Mouse (Mus musculus) ovary, adult 18-20 months (tissue): ENCODE results near the gene Fbrsl1.
"Not testable (repeated sequence)": the region's sequence is repeated elsewhere in the genome, so short reads cannot be mapped to it uniquely, and the experiment has no call there.

Experiments used
- DNase-seq: peaks from one replicate; pipeline ENCODE4 v3.0.0; 2022; ENCODE audit warnings: low spot score, mixed read lengths

The Fbrsl1 gene

DNA sequence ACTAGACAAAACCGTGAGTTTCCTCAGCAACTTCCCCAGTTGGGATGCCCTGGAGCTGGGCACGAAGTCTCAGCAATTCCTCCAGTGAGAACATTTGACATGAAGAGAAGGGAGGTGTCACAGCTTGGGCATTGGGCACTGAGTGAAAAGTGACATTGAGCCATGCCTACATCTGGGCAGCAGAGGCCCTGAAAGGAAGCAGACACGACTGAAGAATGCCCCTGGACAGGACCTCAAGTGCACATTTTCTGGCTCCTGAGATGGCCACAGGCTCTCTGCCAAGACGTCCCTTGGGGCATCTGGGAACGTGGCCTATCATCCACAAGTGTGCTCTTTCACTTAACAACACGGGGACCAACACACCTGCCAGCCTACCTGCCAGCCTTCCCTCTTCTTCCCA lies 991 bp upstream of the Fbrsl1 start:
- no peak for DNase-seq

DNA sequence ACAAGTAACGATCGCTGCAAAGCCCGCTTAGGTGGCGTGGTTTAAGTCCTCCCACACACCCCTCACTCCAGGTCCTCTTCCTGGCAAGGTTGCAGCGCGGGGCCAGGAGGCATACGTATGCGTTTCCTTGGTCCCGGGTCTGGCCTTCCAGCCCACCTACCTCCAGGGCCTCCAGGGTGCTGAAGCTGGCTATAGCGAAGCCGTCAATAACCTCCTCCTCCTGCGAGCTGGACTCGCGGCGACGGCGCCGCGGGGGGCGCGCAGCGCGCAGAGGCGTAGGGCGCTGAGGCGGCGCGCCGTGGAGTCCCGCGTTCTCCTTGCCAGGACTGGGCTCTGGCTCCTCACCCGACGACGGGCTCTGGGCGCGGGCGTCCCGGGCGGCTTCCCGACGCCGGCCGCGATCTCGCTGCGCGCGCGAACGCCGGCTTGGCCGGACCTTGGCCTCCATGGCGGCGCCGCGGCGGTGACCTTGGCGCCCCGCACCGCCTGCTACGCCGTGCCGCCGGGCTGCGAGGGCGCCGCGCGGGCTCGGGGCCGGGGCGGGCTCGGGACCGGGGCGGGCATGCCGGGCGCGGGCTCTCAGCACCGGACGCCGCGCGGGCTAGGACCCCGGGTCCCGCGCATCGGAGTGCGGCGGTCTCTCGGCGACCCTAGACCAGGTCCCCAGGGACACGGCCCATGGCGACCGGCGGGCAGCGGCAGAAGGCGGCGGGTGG lies 425 bp downstream of the Fbrsl1 start:
- DNase-seq, result no peak

DNA sequence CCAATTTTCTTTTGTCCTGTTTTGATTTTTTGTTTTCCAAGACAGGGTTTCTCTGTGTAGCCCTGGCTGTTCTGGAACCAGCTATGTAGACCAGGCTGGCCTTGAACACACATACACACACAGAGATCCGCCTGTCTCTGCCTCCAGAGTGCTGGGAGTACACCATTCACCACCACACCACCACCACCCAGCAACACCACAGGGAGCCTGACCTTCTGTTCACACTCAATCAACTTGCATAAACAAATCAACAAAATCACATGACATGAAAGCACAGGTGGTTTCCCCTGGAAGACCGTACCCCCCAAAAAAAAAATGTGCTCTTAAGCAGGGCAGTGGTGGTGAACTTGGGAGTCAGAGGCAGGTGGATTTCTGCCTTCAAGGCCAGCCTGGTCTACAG lies 3.8 kb downstream of the Fbrsl1 start:
- no peak for DNase-seq

DNA sequence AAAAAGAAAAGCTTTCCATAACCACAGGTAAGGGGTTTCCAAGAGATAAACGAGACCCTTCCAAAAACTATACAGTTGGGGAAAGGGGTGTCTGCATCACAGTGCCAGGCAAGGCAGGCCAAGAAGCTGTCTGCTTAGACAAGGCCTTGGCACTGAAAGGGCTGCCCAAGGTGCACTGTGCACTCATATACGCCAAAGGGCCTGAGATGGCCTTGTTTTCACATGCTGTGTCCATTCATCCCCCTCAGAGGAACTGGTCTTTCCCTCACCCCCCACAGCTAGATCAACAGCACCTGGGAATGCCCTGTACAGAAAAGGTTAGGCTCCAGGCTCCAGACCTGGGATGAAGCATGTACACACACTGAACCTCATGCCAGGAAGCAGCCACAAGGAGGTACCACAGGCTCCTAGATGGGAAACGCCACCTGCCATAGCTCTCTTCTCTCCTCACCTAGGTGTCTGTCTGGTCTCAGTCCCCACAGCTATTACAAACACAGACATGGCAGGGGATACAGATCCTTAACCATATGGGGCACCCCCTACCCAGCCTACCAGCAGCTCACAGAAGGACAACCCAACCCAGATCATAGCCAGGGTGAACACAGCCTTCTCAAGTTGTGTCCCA lies 5.2 kb downstream of the Fbrsl1 start:
- no peak for DNase-seq

DNA sequence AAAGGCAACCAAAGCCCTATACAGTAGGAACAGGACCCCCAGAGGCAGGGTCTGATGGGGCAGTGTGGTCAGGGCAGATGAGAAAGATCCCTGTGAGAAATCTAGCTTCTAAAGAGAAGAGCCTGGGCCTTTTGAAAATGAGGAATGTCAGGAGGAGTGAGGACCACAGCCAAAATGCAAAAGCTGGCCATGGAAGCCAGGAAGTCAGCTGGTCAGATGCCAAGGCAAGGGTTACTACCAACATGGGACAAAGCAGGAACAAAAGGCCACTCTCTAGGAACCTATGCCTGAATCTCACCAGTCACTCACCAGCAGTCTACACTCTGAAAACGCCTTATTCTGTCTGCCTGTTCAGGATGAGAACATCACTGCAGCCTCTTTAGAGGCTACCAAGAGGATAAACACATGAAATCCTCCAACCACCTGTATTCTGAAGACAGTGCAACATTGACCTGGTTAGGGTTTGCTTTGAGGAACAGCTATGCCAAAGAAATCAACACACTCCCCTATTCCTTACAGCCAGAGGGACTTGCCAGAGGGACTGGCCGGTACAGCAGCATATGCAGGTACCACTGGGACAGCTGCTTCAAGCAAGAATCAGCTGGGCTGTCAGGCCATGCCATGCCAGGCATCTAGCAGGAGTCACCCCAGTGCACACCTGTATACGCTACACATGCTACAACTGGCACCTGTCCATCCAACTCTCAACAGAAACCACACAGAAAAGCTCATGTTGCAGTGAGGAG lies 8.6 kb downstream of the Fbrsl1 start:
- DNase-seq, result no peak

DNA sequence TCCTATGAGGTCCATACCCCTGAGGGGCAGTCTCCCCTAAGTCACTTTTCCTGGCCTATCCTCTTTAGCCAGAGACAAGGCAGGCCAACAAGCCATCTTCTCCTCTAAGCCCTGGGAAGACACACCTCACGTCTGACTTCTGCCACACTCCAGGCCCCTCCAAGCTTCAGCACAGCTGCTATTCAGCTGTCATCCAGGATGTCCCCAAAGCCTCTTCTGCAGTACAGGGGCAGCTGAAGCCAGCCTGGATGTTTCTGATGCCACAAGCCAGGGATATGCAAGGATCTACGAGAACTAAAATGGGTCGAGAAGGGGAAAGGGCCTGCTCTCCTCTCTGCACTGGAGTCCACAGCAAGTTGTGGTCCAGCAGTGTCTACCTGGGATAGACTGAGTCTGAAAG lies 9.7 kb downstream of the Fbrsl1 start:
- no peak for DNase-seq

DNA sequence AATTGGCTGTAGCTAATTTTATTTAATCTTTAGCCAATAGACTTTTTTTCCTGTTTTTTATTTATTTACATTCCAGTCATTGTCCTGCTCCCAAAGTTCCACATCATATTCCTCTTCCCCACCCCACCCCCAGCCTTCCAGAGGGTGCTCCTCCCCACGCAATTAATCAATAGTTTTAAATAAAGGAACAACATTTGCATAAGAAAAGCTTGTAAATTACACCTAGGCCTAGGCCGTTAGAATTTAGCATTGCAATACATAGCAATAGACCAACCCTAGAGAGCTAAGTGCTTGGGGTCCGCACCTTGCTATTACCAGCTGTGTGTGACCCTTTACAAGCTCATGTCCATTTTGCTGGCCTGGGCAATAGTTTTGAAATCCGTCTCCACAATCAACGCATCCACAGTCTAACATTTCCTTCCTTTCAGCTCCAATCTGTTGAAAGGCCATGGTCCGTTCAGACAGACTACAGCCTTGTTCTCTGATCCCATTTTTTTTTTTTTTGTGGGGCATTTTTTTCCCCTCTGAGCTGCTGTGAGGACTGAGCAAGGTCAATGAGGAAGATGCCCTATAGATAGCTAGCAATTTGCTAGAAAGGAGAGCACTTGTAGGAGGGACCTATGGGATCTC lies 10.6 kb downstream of the Fbrsl1 start:
- no peak for DNase-seq

DNA sequence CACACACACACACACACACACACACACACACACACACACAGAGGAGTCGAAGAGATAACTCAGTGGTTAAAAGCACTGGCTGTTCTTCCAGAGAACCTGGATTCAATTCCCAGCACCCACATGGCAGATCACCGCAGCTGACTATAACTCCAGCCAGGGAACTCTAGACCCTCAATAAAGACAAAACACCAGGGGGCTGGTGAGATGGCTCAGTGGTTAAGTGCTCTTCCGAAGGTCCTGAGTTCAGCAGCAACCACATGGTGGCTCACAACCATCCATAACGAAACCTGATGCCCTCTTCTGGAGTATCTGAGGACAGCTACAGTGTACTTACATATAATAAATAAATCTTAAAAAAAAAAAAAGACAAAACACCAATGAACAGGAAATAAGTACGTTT lies 12.1 kb downstream of the Fbrsl1 start:
- not testable (repeated sequence) for DNase-seq

DNA sequence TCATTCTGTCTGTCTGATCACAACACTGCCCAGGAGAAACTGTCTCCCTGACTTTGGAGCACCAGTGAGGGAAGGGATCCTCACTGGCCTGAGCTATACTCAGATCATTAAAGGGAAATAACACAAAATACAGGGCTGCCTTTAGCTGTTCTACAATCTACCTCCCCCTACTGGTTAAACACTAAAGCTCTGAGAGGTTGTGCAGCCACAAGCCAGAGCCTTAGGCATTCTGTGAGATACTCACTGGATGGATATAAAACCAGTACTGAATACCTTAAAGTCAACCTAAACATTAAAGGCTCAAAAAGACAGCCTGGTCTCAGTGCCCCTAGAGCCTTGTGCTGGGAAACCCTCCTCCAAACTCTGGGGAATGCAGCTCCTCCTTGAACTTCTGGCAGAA lies 13.5 kb downstream of the Fbrsl1 start:
- no peak for DNase-seq

DNA sequence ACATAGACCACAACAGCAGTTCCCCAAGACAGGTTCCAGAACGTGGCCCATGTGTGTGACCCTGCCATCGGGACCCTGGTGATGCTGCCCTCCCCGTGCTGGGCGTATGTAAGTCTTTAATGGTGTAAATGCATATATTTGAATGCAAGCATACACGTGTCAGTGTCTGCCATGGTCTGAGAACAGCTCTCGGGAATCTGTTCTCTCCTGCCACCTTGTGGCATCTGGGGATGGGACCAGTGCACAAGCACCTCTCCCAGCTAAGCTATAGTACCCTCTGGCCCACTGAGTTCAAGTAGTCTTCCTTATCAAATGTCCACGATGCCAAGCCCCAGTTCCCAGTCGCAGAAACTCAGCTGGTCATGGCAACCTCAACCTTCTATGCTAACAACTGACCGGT lies 19.3 kb downstream of the Fbrsl1 start:
- no peak for DNase-seq

DNA sequence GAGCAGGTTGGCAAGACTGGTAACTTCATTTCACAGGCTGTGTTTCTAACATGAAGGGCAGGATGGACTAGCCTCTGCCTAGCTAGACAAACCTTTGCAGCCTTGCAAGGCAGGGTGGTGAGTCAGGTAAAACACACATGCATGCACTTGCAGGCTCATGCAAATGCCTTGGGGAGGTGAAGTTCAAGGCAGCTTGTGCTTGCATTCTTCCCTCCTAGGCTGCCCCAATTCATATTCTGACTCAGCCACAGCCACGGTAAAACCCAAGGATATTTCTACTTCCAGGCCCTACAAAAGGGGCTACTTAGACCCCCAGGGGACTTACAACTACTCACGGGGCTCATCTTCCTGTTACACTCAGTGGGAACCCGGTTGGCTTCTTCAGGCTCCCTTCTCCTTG lies 20.0 kb downstream of the Fbrsl1 start:
- no peak for DNase-seq

DNA sequence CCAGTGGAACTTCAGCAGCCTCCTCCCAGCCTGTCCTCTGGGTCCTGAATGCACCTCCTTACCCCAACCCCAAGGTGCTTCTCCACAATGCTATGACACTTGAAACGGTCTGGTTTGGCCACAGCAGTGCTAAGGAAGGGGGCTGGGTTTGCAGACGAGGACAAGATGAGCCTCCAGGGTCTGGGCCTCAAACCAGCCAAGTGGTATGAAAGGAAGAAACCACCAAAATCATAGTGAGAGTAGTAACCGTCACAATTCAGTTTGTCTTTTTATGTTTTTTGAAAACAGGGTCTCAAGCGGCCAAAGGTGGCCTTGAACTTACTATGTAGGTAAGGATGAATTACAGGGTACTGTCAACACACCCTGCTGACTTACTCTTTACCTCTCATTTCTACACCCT lies 23.1 kb downstream of the Fbrsl1 start:
- DNase-seq, result no peak

DNA sequence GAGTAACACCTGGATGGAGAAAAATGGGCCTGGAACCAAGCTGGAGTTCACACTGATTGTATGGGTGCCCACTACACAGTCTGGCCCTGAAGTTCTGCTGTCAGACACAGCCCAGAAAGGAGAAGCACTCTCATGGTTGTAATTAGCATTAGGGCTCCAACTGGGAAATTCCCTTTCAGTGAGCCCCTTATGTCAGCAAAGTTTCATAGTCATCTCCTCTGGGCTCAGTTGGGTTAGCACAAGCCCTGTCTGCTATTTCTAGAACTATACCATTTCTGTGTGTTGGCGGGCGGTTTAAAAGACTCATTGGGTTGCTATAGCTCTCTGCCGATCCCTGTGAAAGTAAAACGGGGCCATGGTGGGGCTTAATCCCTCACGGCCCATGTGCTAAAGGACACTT lies 24.1 kb downstream of the Fbrsl1 start:
- DNase-seq, result no peak

DNA sequence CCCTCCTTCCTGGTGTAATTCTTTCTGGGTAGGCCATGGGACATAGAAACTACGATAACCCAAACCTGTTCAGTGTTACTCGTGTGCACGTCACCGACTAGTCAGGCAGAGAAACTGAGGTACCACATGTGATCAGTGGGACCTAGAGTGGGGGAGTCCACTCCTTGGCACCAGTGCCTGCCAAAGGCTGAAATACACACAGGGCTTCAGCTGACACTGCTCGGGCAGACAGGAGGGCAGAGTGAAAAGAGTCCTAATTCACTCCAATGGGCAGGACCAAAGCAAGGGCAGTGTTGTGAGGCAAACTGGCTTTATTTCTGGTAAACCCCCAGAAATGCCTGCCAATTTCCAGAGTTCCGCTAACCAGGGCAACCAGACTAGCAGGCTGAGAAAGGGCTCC lies 26.9 kb downstream of the Fbrsl1 start:
- DNase-seq, result no peak

DNA sequence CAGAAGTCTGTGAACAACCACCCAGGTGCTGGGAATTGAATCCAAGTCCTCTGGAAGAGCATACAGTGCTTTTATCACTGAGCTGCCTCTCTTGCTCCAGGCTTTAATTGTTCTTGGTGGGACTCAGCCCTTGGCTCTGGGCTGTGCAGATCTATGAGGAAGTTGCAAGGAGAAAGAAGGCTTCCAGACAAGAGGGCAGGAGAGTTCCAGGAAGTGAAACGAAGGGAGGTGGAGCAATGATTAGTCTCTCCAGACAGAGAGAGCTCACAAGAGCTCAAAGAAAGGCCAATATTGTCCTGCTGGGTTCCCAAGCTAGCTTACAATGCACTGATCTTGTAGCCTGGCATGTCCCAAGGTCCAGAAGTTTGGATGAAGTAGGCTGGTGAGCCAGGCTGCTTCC lies 27.4 kb downstream of the Fbrsl1 start:
- no peak for DNase-seq

DNA sequence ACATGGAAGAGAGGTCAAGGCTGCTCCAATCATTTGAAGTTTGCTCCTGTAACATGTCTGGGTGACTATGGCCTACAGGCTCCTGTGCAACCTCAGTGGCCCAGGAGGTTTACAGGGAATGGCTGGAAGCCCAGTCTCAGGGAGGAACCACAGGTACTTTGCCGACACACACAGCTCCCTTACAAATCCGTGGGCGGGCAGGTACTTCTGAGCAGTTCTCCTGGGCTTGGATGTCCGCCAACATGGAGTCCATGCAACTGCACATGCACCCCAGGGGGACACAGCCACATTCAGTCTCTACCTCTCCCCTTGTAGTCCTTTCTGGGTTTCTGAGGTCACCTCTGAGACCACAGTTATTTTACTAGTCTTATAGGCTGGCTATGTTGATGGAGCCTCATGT lies 28.1 kb downstream of the Fbrsl1 start:
- DNase-seq, result no peak

DNA sequence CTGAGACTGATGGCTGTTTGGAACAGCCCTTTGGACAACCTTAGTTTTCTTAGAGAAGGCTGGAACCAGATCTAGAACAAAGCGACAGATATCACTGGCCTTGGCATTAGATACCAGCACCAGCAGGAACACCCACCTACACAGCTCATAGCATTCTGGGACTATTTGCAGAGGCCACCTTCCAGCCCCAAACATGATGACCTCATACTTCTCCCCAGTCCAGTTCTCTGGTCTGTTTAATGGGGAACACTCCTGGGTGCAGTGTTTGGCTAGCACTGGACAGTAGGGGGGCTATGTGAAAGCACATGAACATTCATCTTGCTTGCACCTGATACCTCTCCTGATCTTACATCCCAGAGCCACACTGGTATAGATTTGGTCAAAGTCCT lies 29.8 kb downstream of the Fbrsl1 start:
- no peak for DNase-seq

DNA sequence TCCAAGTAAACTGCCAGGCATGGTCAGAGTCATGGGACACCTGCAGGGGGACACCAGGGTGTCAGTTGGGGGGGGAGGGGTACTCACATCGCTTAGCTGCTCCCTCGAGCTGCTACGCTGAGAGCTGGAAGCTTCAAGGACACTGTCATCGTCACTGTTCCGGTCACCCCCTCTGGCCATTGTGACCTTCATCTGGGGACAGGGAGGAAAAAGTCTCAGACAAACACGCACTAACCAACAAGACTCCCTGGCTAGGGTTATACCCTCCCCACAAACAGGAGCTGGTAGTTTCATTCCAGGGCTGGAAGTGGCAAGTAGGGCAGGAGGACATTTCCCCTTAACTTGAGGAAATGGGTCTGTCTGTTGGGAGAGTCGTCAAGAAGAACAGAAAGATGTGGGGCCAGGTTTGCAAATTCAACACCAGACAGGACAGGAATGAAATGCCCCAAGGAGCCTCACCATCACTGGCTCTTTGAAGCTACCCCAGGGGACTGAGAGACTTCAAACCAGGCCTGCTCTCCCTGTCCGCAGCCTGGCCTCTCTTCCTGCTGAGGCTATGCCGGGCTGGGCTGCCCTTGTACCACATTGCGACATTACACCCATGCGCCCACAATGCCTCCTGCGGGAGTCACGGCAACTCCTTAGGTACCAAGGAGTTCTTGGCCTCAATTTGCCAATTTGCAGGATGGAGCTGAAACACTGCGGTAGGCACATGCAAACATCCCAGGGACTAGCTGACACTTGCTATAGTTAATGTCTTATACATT lies 30.4 kb downstream of the Fbrsl1 start:
- DNase-seq, result no peak

DNA sequence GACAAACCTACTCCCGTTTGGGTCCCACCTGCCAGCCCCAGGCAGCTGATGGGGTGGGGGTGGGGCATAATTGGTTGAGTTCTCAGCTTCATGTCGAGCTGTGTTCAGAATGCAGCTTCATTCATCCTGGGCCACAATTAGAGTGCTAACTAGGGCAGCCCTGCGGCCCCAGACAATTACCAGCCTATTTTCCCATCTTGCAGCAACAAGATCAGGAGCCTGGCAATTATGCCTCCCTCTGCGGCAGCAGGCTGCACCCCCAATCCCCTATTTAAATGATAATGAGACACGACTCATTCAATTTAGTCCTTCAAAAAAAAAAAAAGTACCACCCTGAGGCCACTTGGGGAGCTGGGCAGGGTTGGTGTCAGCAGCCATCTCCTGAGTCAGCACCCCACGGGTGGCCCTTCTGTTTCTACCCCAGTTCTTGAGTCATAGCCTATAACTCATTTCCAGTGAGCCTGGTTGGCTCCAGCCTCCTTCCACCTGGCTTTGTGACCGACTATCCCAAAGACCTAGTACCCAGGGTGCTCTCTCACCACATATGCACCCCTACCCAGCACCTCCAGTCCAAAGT lies 31.4 kb downstream of the Fbrsl1 start:
- no peak for DNase-seq

DNA sequence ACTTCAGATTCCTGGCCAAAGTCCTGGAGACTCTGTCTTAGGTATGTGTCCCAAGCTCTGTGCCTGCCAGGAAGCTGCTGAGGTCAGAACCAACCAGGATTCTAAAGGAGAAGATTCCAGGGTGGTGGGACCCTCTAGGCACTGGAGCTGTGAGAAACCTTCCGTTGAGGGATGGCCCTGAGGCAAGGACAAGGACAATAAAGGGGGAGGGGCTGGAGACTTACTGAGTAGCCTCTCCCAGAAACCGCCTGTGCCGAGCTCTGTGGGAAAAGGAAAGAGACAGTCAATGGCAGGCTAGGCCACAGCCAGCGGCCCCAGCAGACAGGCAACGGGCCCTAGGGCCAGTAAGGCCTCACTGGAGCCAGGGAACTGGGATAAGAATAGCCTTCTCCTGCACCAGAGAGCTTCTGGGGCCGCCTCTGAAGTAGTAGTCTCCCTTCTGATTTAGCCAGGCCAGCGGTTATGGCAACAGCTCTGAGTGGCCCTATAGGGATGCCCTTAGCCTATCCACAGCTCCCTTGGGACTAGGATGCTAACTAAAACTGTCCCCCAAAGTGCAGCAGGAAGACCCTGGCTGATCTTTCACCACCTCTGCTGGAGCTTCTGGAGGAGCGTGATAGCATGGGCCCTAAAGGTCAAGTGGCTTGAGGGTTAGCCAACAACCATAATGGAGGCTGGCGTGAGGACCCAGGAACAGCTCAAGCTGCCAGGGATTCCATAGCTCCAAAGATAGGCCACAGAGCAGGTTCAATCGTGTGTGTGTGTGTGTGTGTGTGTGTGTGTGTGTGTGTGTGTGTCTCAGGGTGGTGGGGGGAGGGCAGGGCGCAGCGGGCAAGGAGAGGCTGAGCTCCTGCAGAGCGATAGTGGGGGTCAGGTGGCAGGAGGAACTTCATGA lies 32.2 kb downstream of the Fbrsl1 start:
- no peak for DNase-seq

DNA sequence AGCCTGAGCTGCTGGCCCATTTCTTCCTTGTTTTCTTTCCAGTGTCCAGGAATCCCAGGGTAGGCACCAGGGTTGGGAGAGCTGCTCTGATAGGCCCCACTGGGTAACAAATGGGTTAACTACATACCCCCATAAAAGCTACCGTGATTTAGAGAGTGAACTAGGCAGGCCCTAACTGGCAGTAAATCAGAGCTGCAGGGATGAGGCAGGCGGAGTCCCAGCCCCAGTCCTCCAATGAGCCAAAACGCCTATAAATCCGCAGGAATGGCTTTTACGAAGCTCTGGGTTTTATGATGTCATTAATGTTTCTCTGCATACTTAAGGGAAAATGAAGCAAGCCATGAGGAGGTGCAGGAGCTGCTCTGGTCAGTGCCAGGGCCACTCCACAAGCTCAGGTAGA lies 33.3 kb downstream of the Fbrsl1 start:
- DNase-seq, result no peak
